Mouse (Mus musculus) layer of hippocampus, adult 9-11 months (tissue): ENCODE data around the gene Snx13.

Experiments used
- DNase-seq: peaks from one replicate; pipeline ENCODE4 v3.0.0; 2022

Gene Snx13

GRCm38 (mm10) chr12:35191698-35192425, 144.9 kb downstream of the Snx13 start:
- DNase-seq, result peak; percentile 67

GRCm38 (mm10) chr12:35192426-35192769, 145.4 kb downstream of the Snx13 start:
- no peak for DNase-seq
